Mouse (Mus musculus): ENCODE data around the gene Gm14412. TPM values are rescaled to one million over a fixed set of nuclear protein-coding genes. Genes with fewer than 3 reads are reported as not detected.

Gene Gm14412
- polyA plus RNA-seq, 1 experiment from 2014 or later: 0.36 TPM

Other genes starting within 250 kb of the Gm14412 start
- gene Gm14401, start 250.0 kb downstream of the Gm14412 start, polyA plus RNA-seq (2015; fragmentation: Nextera tagmentation; extraction: Ambion mirVana): not detected in 2 replicates
- 14.2 and 18.9 TPM in 2 replicates for gene Gm14410, start 117.9 kb downstream of the Gm14412 start, polyA plus RNA-seq (2015; fragmentation: Nextera tagmentation; extraction: Ambion mirVana)
- gene Gm14409, start 57.3 kb downstream of the Gm14412 start, polyA plus RNA-seq (2015; fragmentation: Nextera tagmentation; extraction: Ambion mirVana): not detected in 2 replicates
- 6.7 and 9.0 TPM in 2 replicates for gene Gm14418, start 74.0 kb upstream of the Gm14412 start, polyA plus RNA-seq (2015; fragmentation: Nextera tagmentation; extraction: Ambion mirVana)
- gene Zfp970, start 140.4 kb upstream of the Gm14412 start, polyA plus RNA-seq (2015; fragmentation: Nextera tagmentation; extraction: Ambion mirVana): 9.8 and 10.2 TPM in 2 replicates
- 5.3 and 6.6 TPM in 2 replicates for gene Gm14403, start 173.9 kb upstream of the Gm14412 start, polyA plus RNA-seq (2015; fragmentation: Nextera tagmentation; extraction: Ambion mirVana)

Data from heart, embryonic 13.5 days (tissue).